In genomic region chr8:44024028-44024427, GRCm38 (mm10) we compare ENCODE assay signal across 12 mouse cellular contexts.
"Had no signal": no experiment of that assay in that cellular context is flagged by ENCODE, and none has a peak within 500 bp of the region (broad histone marks: within the 10 kb centered on the region; RNA-seq: fewer than 3 reads in every experiment).

No protein-coding gene starts in this region.

- DNase-seq: lung, adult 18-20 months; lung, embryonic 14.5 days; lung, postnatal 10 days; lung, postnatal 4 days; midbrain, embryonic 14.5 days; retina, postnatal 1 day; right cerebral cortex, postnatal 25 days; right cerebral cortex, postnatal 4 days; spleen, adult 18-20 months; thymus, adult 2 months; thymus, postnatal 25 days had no signal

- ATAC-seq: midbrain, embryonic 16.5 days had no signal
